Comparison of ENCODE assay signal across 18 mouse cellular contexts in genomic region chr16:77030435-77030834, GRCm38 (mm10). TPM values are rescaled to one million over a fixed set of nuclear protein-coding genes. Genes with fewer than 3 reads are reported as not detected.
DNase-seq lines count a peak whose midpoint lies in the region; ATAC-seq and TF ChIP-seq lines count a peak whose summit lies in the region.
"Had no signal": no experiment of that assay in that cellular context is flagged by ENCODE, and none has a peak within 500 bp of the region (broad histone marks: within the 10 kb centered on the region; RNA-seq: fewer than 3 reads in every experiment).

No protein-coding gene starts in this region.

- TF ChIP-seq CTCF in layer of hippocampus, adult 2 months (conservative IDR thresholded peaks at IDR 0.05), result no peak
- no peak for TF ChIP-seq CTCF in brain, embryonic 14.5 days (IDR thresholded peaks at IDR 0.05; ENCODE audit: borderline replicate concordance, extremely low read depth, insufficient read depth, insufficient read length)
- no peak for TF ChIP-seq CTCF in liver, embryonic 14.5 days (IDR thresholded peaks at IDR 0.05; ENCODE audit: low read depth)
- no peak for TF ChIP-seq CTCF in cerebellum, adult 2 months (IDR thresholded peaks at IDR 0.05; ENCODE audit: borderline replicate concordance, insufficient read depth, low read depth, low read length)

- peaks cover 51 to 52% of the 10 kb centered on the region in 2 experiments for H3K4me1 ChIP-seq in liver, embryonic 14.5 days (replicated peaks; ENCODE audit: control insufficient read depth in 2 of 2, insufficient read depth in 2 of 2, low read length in 1 of 2)
- H3K4me1 ChIP-seq in cerebellum, adult 2 months (ENCODE audit: control insufficient read depth, insufficient read depth, low read length), result peaks cover 8% of the 10 kb centered on the region

- peaks cover 28% of the 10 kb centered on the region for H3K36me3 ChIP-seq in liver, embryonic 14.5 days (replicated peaks; ENCODE audit: control insufficient read depth, insufficient read depth, low read depth)
- H3K36me3 ChIP-seq: lung, embryonic 15.5 days had no signal

- ATAC-seq in liver, embryonic 14.5 days (ENCODE audit: insufficient read depth), result no peak
- ATAC-seq: hindbrain, postnatal 0 days had no signal

- intact Hi-C loops in left cerebral cortex, postnatal 36 days (cut with DNase I), result no loop called here

- no peaks in the 10 kb centered on the region for H3K27me3 ChIP-seq in liver, embryonic 14.5 days (ENCODE audit: control insufficient read depth, insufficient read depth, low read length)
- no peaks in the 10 kb centered on the region for H3K27me3 ChIP-seq in cerebellum, adult 2 months (ENCODE audit: control insufficient read depth, insufficient read depth, low read length)
- H3K27me3 ChIP-seq: lung, embryonic 15.5 days had no signal

- no peak overlapping the region; the same call in 1 of the 2 replicates for H3K9ac ChIP-seq in liver, embryonic 14.5 days (replicated peaks)
- H3K9ac ChIP-seq: lung, embryonic 15.5 days had no signal

- H3K4me3 ChIP-seq in layer of hippocampus, adult 2 months, result no peak overlapping the region
- H3K4me3 ChIP-seq in liver, embryonic 14.5 days (ENCODE audit: insufficient read depth in 1 of 2, low read depth in 2 of 2, low read length in 2 of 2), result no peak overlapping the region
- no peak overlapping the region for H3K4me3 ChIP-seq in cerebellum, adult 2 months (replicated peaks; ENCODE audit: insufficient read depth, low read depth, low read length)
- H3K4me3 ChIP-seq: forebrain, embryonic 10.5 days; heart, adult 2 months; lung, embryonic 15.5 days had no signal

- peak overlapping the region; percentile 89 for H3K27ac ChIP-seq in layer of hippocampus, adult 2 months
- peak overlapping the region; percentile 60 for H3K27ac ChIP-seq in liver, embryonic 14.5 days
- H3K27ac ChIP-seq in cerebellum, adult 2 months (ENCODE audit: insufficient read depth, low read length), result no peak overlapping the region
- H3K27ac ChIP-seq: forebrain, embryonic 10.5 days; heart, adult 2 months; hindbrain, postnatal 0 days; lung, embryonic 15.5 days; stomach, postnatal 0 days had no signal

- peak overlapping the region; percentile 77 for H3K4me2 ChIP-seq in liver, embryonic 14.5 days (ENCODE audit: low read depth)
- H3K4me2 ChIP-seq: lung, embryonic 15.5 days had no signal

- no peak for TF ChIP-seq EP300 in liver, embryonic 14.5 days (IDR thresholded peaks at IDR 0.05; ENCODE audit: low read depth)

- no peaks in the 10 kb centered on the region for H3K9me3 ChIP-seq in liver, embryonic 14.5 days (ENCODE audit: control insufficient read depth, low read length)
- H3K9me3 ChIP-seq: lung, embryonic 15.5 days had no signal

- DNase-seq in layer of hippocampus, adult 2 months (ENCODE audit: low spot score in 2 of 2), result no peak
- no peak for DNase-seq in layer of hippocampus, postnatal 10 days (ENCODE audit: low spot score in 2 of 2)
- DNase-seq in 416B (ENCODE audit: low read depth), result peak; percentile 89
- DNase-seq in brain, embryonic 14.5 days (ENCODE audit: low read depth), result peak; percentile 28
- no peak for DNase-seq in liver, embryonic 14.5 days (ENCODE audit: low read depth in 3 of 3, low spot score in 3 of 3)
- no peak for DNase-seq in layer of hippocampus, postnatal 25 days (ENCODE audit: extremely low spot score in 1 of 2, low spot score in 1 of 2)
- DNase-seq in cerebellum, adult 2 months, result no peak
- no peak for DNase-seq in left cerebral cortex, postnatal 36 days (ENCODE audit: low spot score in 2 of 2)
- DNase-seq: B cell, adult 2 months; cerebellum, postnatal 14 days; heart, adult 2 months; kidney, adult 2 months; spleen, adult 18-20 months; thymus, postnatal 36 days had no signal

- TF ChIP-seq POLR2A in brain, embryonic 14.5 days (IDR thresholded peaks at IDR 0.05; ENCODE audit: borderline replicate concordance, extremely low read depth, insufficient read depth, insufficient read length, poor library complexity, severe bottlenecking), result no peak
- TF ChIP-seq POLR2A in cerebellum, adult 2 months (IDR thresholded peaks at IDR 0.05; ENCODE audit: borderline replicate concordance, insufficient read depth, low read length), result no peak

- 15% methylated on average over 2 of the region's 2 CpGs for WGBS in liver, embryonic 14.5 days (ENCODE audit: insufficient replicate concordance)
- WGBS in cerebellum, adult 2 months, result 73% methylated on average over 2 of the region's 2 CpGs

RNA-seq across cellular contexts. Expression of gene Usp25, which starts 16.9 kb away (rescaled TPM):
- 10 to 100 TPM; 29.8 to 36.6 TPM for total RNA-seq in layer of hippocampus, adult 2 months (2021)
- 10 to 100 TPM; 27.1 to 30.8 TPM for total RNA-seq in layer of hippocampus, postnatal 10 days (2021)
- 9.8 and 12.3 TPM in 2 replicates for polyA plus RNA-seq in brain, embryonic 14.5 days (2012; rRNA removed)
- polyA plus RNA-seq in liver, embryonic 14.5 days (2012; rRNA removed), result 18.2 and 30.4 TPM in 2 replicates
- 45.5 and 51.8 TPM in 2 replicates for polyA plus RNA-seq in liver, embryonic 14.5 days (2014; fragmentation: Nextera tagmentation; extraction: Ambion mirVana)
- 10 to 100 TPM; 34.0 to 34.6 TPM for total RNA-seq in layer of hippocampus, postnatal 25 days (2021)
- 20.2 and 20.5 TPM in 2 replicates for polyA plus RNA-seq in cerebellum, adult 2 months (2012; rRNA removed)
- 10 to 100 TPM; 31.9 TPM for total RNA-seq in left cerebral cortex, postnatal 36 days (2021)

Comparison
In these comparisons a context has a peak if more than half of its experiments do, and no peak if none do; other contexts are left out.
1. DNase-seq: peak in 416B (single experiment) and brain, embryonic 14.5 days (single experiment); none in layer of hippocampus, adult 2 months (0 of 2), layer of hippocampus, postnatal 10 days (0 of 2), liver, embryonic 14.5 days (0 of 3), layer of hippocampus, postnatal 25 days (0 of 2), cerebellum, adult 2 months (0 of 2) and left cerebral cortex, postnatal 36 days (0 of 2).